Mouse (Mus musculus): ENCODE data around the gene Tmem131. TPM values are rescaled to one million over a fixed set of nuclear protein-coding genes. Genes with fewer than 3 reads are reported as not detected.
"Not testable (repeated sequence)": the region's sequence is repeated elsewhere in the genome, so short reads cannot be mapped to it uniquely, and the experiment has no call there.

The Tmem131 gene
- total RNA-seq, 2 experiments from 2014 or later, result 44.4 to 58.3 TPM

GRCm38 (mm10) chr1:36917423-36917822 is 26.0 kb downstream of the Tmem131 start:
- DNase-seq, result no peak

GRCm38 (mm10) chr1:36915200-36915580 is 28.3 kb downstream of the Tmem131 start:
- no peak for DNase-seq

DNA sequence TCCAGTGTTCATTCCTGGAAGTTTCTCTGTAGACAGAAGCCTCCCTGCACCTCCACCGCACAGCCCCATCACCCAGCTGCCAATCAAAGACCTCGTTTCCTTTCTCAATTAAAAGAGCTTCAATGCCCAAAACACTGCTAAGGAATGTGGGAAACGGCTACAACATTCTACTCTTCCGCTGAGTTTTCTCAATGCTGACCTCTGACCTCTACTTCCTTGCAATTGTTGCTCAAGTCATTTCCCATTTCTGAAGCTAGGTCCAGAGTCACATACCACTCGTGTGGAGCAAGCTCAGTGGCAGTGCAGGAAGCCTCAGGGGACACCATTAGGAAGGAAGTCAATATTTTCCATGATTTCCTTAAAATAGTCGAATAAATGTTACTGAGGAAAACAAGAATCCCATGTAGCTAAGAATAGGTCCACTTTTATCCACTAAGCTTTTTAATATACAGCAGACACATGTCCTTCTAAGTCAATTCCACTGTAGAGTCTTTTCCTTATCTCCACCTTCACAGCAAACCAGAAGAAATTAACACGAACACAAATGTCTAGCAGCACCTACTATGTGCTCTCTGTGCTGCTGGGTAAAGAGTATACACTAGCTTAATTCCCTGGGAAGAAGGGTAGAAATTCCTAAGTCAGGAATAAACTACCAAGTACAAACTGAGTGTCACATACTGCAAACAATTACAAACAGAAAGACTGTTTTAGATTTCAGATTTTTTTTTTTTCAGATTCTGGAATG is 28.8 kb downstream of the Tmem131 start:
- DNase-seq, result no peak

DNA sequence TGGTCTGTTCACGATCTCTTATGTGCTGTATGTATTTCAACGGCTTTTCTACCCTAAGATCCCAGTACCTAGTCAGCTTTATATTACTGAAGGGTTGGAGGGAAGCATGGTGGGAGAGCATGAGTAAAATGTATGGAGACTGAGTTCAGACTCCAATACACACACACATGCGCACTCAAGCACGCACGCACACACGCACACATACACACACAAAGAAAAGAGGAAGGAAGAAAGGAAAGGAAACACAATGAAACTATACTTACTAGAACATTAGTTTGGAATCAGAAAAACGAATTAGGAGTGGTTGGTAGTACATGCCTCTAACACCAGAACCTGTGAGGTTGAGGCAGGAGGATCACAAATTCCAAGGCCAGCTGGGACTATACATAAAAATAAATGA is 29.7 kb downstream of the Tmem131 start:
- no peak for DNase-seq

GRCm38 (mm10) chr1:36912239-36912638 is 31.2 kb downstream of the Tmem131 start:
- no peak for DNase-seq

DNA sequence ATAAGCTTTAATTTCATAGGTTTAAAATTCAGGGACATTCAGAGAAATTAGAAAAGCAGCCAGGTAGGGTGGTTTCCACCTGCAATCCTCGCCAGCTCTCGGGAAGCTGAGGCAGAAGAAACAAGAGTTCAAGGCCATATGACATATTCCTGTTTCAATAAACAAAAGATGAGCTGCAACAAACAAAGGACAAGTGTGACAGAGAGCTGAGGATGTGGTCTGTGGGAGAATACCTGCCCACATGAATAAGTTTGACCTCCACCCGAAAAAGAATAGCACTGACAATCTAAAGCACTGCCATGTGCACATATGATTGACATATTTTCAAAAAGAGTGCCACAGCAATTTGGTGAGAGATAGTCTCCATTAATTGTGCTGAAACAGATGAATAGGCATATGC is 31.9 kb downstream of the Tmem131 start:
- DNase-seq, result no peak

DNA sequence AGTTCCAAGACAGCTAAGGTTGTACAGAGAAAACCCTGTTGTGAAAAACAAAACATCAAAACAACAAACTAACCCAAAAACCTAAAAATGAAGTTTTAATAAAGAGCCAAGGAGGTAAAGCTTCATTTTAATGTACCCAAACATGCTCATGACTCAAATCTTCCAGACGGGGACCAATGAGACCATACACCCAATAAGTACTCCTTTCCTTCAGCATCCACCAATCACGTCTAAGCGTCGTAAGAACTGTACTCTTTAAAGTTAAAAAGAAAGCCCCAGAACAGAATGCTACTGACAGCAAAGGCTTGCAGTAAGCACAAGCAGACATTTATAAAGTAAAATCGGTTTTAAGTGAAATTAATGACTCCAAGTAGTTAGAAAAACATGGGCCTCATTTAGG is 33.1 kb downstream of the Tmem131 start:
- no peak for DNase-seq

- DNase-seq, result not testable (repeated sequence)
Observed at GRCm38 (mm10) chr1:36909965-36910364, 33.5 kb downstream of the Tmem131 start.

GRCm38 (mm10) chr1:36905216-36905615 is 38.2 kb downstream of the Tmem131 start:
- no peak for DNase-seq

- no peak for DNase-seq
Observed at GRCm38 (mm10) chr1:36904489-36904888, 39.0 kb downstream of the Tmem131 start.

GRCm38 (mm10) chr1:36904084-36904451 is 39.4 kb downstream of the Tmem131 start:
- DNase-seq, result no peak

DNA sequence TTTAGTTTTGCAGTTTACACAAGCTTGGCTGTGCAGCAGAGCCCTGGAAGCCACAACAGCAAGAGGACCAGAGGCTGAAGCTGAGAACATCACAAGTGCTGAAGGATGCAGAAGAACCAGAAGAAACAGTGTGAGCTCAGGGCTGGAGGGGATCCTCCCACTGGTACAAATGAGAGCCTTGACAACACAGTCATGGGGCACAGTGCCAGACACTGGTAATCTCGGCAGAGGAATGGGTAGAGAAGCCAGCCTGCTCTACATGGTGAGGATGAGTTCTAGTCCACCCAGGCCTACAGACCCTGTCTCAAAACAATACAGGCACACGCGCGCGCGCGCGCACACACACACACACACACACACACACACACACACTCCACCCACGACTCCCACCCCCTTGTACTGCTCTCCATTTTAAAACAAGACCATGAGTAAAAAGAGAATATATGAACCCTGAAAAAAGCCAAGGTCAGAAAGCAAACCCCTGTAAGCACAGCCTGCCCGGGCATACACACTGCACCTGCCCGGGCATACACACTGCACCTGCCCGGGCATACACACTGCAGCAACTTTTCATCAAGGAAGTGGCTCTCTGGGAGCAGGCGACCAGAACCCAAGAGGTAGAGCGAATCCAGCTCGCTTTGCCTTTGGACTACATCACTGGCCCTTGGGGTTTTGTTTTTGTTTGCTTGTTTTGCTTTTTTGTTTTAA is 39.9 kb downstream of the Tmem131 start:
- no peak for DNase-seq

- no peak for DNase-seq
Observed at GRCm38 (mm10) chr1:36902533-36903315, 40.7 kb downstream of the Tmem131 start.

DNA sequence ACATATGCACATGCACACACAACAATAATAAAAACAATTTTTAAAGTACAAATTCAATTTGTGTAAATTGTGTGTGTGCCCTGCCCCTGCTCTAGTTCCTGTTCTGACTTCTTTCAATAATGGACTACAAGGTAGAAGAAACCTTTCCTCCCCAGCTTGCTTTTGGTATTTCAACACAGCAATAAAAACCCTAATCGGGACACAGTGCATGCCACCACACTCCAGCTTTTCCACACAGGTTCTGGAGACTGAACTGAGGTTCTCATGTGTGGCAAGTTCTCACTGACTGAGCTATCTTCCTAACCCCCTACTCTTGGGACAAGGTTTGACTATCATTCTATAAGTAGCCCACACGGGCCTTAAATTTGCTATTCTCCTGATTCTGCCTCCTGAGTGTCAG is 43.8 kb downstream of the Tmem131 start:
- DNase-seq, result no peak

DNA sequence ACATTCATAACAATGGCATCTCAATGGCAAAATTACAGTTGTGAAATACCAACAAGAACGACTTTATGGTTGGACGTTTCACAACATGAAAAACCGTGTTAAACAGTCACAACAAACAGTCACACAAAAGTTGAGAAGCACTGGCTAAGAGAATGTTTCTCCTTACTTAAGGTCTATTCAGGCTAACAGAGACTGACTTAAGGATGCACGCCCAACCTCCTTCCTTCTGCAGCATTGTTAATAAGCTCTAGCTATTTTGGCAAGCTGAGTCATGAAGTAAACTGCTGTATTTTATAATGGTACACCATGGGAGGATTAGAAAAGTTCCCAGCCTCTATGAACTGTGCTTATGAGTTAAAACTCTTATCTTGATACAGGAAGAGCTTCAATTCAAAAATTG is 47.0 kb downstream of the Tmem131 start:
- DNase-seq, result no peak

- DNase-seq, result no peak
Observed at GRCm38 (mm10) chr1:36895452-36895851, 48.0 kb downstream of the Tmem131 start.

GRCm38 (mm10) chr1:36894136-36894535 is 49.3 kb downstream of the Tmem131 start:
- no peak for DNase-seq

DNA sequence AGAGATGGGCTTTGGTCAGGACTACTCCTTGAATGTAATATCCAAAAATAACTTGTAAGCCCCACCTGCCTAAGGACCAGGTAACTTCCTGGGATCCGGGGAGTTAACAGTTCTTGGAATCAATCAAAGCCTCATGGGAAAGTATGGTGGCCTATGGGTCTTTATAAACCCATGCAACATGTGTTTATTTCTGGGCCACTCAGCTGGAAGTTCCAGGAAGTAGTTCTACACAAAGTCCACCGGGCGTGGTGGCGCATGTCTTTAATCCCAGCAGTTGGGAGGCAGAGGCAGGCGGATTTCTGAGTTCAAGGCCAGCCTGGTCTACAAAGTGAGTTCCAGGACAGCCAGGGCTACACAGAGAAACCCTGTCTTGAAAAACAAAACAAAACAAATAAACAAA is 49.7 kb downstream of the Tmem131 start:
- not testable (repeated sequence) for DNase-seq

DNA sequence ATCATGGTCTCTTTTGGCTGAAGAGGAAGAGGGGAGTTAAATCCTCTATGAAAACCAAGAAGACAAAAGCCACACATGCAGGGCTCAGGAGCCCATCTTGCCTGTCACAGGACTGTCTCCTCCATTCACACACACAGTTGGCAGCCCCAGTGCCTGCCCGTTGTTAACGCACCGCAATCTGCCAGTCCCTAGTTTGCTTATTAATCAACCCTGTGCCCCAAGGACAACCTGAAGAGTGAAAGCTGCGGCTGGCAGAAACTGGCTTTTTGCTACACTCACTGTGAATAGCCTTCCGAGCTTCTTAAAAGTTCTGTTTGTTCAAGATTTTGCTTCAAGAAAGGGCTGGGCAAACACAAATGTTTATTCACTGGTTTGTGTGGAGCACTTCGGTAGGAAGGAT is 50.3 kb downstream of the Tmem131 start:
- DNase-seq, result no peak

GRCm38 (mm10) chr1:36892461-36892860 is 51.0 kb downstream of the Tmem131 start:
- no peak for DNase-seq

DNA sequence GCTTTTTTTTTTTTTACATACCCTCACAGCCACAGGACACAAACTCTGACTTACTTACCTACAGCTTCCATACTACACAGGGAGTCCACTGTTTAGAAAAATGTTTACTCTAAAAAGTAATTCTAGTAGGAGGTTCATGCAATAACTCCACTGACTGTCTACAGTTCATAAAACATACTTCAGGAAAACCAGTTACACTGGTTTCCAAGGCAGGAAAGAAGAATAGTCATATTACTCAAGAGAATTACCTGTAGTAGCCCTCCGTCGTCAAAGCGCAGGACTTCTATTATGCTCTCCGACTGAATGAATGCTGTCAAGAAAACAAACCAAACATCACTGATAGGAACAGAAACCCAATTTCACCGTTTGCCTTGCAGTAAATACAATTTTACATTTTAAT is 54.5 kb downstream of the Tmem131 start:
- no peak for DNase-seq

- no peak for DNase-seq
Observed at GRCm38 (mm10) chr1:36887172-36887571, 56.3 kb downstream of the Tmem131 start.

DNA sequence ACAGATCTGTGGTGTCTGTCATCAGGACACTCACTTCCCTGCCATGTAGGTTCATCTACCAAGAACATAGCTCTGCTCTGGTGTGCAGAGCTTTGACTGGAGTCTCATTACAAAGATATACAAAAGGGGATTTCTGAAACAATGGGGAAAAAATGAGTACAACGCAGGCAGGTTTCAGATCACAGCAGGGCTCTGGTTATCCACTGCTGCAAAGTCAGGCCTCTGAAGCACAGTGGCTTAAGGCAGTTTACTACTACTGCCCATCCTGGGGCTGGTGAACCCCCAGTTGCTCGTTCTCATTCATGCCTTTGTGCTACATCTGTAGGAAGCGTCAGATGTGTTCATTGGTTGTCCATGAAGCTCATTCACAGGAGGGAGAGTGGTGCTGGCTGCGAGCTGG is 57.0 kb downstream of the Tmem131 start:
- no peak for DNase-seq
